Mouse (Mus musculus) kidney, adult 11 months (tissue): Measurements from ENCODE around the gene Ap3d1.

ENCODE experiments used
- DNase-seq: peaks from one replicate; pipeline ENCODE4 v3.0.0; 2022

The Ap3d1 gene

GRCm38 (mm10) chr10:80756967-80757366 lies 14.9 kb upstream of the Ap3d1 start:
- DNase-seq = no peak

GRCm38 (mm10) chr10:80756509-80756908 lies 14.4 kb upstream of the Ap3d1 start:
- DNase-seq = no peak

GRCm38 (mm10) chr10:80756099-80756498 lies 14.0 kb upstream of the Ap3d1 start:
- no peak for DNase-seq

- DNase-seq = no peak
These were observed 13.4 kb upstream of the Ap3d1 start for GRCm38 (mm10) chr10:80755291-80756015.

- peak; percentile 96 for DNase-seq
These were observed 12.7 kb upstream of the Ap3d1 start, which contains the start of gene Dot1l for GRCm38 (mm10) chr10:80754594-80755290. Dot1l (plus strand) TSS chr10:80755206.

GRCm38 (mm10) chr10:80752079-80752625 lies 10.1 kb upstream of the Ap3d1 start:
- DNase-seq = peak; percentile 74

GRCm38 (mm10) chr10:80751188-80751832 lies 9.2 kb upstream of the Ap3d1 start:
- DNase-seq = peak; percentile 70

- DNase-seq = peak; percentile 30
These were observed 6.5 kb upstream of the Ap3d1 start for GRCm38 (mm10) chr10:80748609-80749008.

- peak; percentile 65 for DNase-seq
These were observed 5.3 kb upstream of the Ap3d1 start for GRCm38 (mm10) chr10:80747410-80747809.

GRCm38 (mm10) chr10:80744262-80744661 lies 2.2 kb upstream of the Ap3d1 start:
- DNase-seq = peak; percentile 72

GRCm38 (mm10) chr10:80741634-80742179 lies 357 bp downstream of the Ap3d1 start:
- no peak for DNase-seq

- DNase-seq = peak; percentile 32
These were observed 918 bp downstream of the Ap3d1 start for GRCm38 (mm10) chr10:80741146-80741545.

GRCm38 (mm10) chr10:80738657-80739056 lies 3.4 kb downstream of the Ap3d1 start:
- DNase-seq = no peak

GRCm38 (mm10) chr10:80736731-80737130 lies 5.3 kb downstream of the Ap3d1 start:
- no peak for DNase-seq

GRCm38 (mm10) chr10:80732611-80733101 lies 9.4 kb downstream of the Ap3d1 start:
- no peak for DNase-seq

GRCm38 (mm10) chr10:80727369-80728127 lies 14.5 kb downstream of the Ap3d1 start:
- no peak for DNase-seq

GRCm38 (mm10) chr10:80717281-80717680 lies 24.8 kb downstream of the Ap3d1 start:
- no peak for DNase-seq

GRCm38 (mm10) chr10:80710834-80711233 lies 31.2 kb downstream of the Ap3d1 start:
- DNase-seq = no peak

- DNase-seq = no peak
These were observed 36.6 kb downstream of the Ap3d1 start for GRCm38 (mm10) chr10:80705479-80705878.

GRCm38 (mm10) chr10:80705033-80705432 lies 37.0 kb downstream of the Ap3d1 start:
- DNase-seq = no peak

GRCm38 (mm10) chr10:80704418-80704817 lies 37.6 kb downstream of the Ap3d1 start:
- no peak for DNase-seq

- no peak for DNase-seq
These were observed 38.4 kb downstream of the Ap3d1 start for GRCm38 (mm10) chr10:80703643-80704042.
